Mouse (Mus musculus) brain, embryonic 14.5 days (tissue): ENCODE data around the gene 2810021J22Rik.

Source experiments
- CTCF ChIP-seq: fragments of 200-500 bp; IDR thresholded peaks from 2 replicates; pipeline ENCODE4 v1.5.1; 2012; ENCODE audit warnings: inconsistent platforms, mild to moderate bottlenecking, moderate library complexity, borderline replicate concordance; ENCODE audit not compliant: insufficient read depth, insufficient read length; ENCODE audit errors: extremely low read depth
- POLR2A ChIP-seq: fragments of 200-500 bp; IDR thresholded peaks from 2 replicates; pipeline ENCODE4 v1.6.1; 2012; ENCODE audit warnings: mild to moderate bottlenecking, inconsistent platforms, borderline replicate concordance; ENCODE audit not compliant: poor library complexity, insufficient read depth, insufficient read length, severe bottlenecking; ENCODE audit errors: extremely low read depth

- TF ChIP-seq CTCF (no peak), POLR2A (no peak)
Observed at GRCm38 (mm10) chr11:58926651-58927050, 59.6 kb downstream of the 2810021J22Rik start.
